Mouse (Mus musculus) layer of hippocampus, adult 11-12 months (tissue): ENCODE data around the gene Klf11.
"Not testable (repeated sequence)": the region's sequence is repeated elsewhere in the genome, so short reads cannot be mapped to it uniquely, and the experiment has no call there.

Source experiments
- DNase-seq: peaks from one replicate; pipeline ENCODE4 v3.0.0; 2022; ENCODE audit warnings: low spot score

Gene Klf11

DNA sequence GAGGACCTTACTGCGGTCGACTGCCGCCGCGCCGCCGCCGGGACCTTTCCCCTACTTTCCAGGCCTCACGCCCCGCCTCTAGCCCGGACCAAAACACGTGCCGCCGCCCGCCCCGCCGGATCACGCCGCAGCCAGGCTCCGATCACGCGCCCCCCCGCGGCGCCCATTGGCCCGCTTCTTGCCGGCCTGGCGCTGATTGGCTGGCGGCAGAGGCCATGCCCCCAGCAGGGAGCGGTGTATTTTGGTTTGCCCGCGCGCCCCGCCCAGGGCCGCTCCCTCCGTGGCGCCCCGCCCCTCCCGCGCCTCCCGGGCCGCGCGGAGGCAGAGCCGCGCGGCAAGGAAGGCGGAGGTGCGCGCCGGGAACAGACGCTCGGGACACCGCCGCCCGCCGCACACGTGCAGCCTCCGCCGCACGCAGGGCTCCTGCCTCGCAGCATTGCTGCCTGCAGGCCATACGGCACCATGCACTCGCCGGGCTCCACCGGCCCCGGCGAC, at the start of gene Klf11:
Gene Klf11 (plus strand): TSS at position 212 of the 495 bp plus-strand sequence.
- DNase-seq, result peak; percentile 97

DNA sequence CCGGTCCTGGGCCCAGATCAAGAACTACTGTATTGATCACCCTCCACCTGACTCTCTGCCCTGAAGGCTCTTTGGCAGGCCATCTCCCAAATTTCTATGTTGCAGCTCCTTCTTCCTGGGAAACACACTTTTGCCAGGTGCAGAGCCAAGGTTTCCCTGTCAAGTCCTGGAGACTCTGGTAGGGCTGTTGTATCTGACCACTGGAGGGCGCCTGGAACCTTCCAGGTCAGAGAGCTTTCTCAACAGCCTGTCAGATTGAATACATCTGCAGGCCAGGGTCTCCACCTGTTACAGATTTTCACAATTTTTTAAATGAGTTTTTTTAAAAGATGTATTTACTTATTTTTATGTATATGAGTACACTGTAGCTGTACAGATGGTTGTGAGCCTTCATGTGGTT, 47.8 kb upstream of the Klf11 start:
- DNase-seq, result peak; percentile 76

DNA sequence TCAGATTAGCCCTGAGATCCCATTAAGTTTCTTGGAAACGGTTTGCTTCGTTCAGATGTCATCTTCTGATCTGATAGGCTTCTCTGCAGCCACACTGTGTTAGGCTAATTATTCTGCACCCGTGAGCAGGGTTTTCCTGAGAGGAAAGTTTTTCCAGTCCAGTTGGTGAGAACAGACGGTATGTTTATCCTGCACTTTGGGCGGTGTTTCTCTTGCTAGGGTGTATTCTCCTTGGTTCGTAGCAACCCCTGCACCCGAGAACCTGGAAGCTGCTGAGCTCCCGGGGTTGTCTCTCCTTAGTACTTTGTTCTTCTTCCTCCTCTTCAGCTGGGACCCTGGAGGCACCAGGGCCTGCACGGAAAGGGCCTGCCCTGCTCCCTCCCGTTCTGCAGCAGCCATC, 44.9 kb upstream of the Klf11 start:
- DNase-seq, result no peak

DNA sequence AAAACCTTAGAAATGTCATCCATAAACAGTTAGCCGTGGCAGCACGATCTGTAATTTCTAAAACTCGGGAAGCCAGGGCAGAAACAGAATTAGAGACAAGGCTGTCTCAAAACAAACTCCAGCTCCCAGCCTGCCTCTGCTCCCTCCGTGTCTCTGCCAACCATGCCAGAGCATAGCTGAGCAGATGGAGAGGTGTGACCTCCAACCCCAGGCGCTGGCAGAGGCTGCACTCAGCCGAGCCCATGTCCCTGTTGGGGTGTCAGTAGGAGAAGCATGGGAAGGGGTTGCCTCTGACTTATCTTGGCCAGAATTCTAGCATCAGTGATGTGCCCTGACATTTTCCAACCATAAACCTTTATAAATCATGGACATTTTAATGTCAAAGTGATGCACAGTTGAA, 38.5 kb upstream of the Klf11 start:
- no peak for DNase-seq

DNA sequence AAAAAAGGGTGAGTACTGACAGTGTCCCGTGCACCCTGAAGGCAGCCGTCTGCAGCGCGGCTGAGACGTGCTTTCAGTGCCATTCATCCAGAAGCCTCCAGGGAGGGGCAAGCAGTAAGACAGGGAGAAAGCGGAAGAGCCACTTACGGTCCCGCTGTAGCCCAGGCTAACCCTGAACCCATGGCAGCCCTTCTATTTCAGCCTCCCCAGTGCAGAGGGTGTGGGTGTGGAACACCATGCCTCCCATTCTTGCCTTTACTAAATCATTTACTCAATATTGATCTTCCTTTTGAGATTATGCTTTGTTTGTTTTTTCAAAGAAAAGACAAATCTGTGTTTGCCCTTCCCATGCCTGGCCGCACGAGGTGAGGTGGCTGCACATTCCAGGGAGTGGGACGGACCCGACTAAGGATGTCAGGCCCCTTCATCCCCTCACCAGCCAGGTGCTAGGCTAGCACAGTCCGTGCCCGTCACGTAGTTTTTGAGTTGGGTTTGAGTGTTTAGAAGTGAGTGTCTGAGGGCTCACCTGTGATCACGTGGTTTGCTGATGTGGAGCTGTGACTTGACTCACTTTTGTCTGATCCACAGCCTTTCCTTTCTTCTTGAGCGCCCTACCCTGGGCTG, 36.5 kb upstream of the Klf11 start:
- no peak for DNase-seq

DNA sequence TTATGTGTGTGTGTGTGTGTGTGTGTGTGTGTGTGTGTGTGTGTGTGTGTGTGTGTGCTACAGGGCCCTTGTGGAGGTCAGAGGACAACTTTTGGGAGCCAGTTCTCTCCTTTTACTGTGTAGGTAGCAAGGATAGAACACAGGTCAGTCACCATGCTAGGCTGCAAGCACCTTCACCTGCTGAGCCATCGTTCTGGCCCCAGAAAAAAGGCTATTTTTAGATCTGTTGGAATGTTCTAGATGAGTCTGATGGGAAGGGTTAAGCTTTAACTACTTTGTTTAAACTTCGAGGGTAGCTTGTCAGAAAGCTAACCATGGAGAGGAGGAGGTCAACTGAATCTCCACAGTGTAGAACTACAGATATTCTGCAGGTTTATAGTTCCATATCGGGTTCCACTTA, 35.9 kb upstream of the Klf11 start:
- DNase-seq, result no peak

DNA sequence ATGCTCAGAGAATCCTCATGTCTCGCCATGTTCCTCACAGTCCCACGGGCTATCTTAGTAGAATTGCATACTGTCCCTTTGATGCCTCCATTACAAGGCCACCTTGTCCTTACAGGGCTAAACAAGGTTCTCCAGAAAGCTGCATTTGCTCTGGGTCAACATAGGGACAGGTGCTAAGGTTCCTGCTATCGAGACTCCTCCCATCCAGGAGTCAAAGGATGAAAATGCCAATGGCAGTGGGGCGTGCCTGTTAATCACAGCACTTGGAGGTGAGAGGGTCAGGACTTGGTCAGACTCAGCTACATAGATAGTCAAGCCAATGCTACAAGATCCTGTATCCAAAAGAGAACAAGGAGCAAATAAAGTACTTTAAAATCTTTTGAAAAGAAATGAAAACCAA, 31.6 kb upstream of the Klf11 start:
- no peak for DNase-seq

DNA sequence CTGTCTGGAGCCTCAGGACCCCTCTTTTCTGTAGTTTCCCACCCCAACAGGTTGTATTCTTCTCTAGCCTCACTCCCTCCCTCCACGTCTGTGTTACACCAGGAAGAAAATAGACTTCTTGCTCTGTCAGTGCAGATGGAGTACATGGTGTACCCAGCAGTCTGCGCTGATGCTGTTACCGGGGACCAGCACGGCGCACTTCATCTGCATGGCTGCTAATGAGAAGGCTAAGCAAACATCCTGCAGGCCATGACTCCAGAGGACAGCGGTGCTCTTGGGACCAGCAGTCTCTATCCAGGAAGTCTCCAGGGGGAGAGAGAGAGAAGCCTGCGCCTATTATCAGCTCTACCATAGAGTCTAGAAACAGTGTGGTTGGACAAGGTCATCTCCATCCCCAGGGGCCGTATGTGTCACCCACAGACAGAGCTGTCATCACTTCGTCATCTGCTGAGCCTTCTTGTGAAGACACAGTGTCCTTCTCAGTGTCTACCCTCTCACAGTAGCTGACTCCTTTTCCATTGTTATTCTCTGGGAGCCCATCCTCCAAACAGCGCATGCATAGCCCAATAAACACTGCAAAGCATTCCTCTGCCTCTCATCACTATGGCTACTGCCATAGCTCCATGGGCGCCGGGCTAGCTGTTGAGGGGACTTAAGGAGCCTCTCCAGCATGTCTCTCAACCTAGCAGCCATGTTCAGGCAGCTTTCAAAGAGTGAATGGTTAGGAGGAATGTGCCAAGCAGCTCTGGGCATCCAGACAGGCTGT, 27.4 kb upstream of the Klf11 start:
- DNase-seq, result no peak

DNA sequence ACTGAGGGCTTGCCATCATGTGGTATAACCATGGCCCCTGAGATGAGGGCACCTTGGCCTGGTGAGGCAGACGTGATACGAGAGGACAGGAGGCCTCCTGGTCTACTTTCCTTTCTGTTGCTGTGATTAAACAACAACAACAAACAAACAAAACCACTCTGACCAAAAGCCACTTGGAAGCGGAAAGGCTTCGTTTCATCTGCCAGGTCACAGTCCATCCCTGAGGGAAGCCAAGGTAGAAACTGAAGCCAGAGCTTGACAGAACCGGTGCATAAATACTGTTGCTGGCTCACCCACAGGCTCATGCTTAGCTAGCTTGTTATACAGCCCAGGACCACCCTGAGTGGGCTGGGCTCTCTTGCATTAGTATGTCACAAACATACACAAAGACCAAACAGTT, 24.7 kb upstream of the Klf11 start:
- no peak for DNase-seq

DNA sequence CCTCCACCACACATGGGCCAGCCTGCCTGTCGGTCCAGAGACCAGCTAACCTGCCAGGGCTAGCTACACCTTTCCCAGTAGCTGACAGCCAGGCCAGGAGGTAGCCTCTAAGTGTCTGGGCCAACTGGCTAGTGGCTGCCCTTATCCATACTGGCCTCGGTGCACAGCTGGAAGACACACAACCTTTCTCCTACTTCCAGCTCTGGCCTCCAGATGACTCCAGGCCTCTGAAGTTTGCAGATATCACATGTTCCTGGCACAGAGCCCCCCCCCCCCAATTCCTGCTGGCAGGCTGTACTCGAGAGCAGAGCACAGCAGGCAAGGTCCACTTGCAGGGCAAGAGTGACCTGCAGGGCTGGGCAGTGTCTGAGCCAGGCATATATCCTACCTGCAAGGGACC, 23.9 kb upstream of the Klf11 start:
- no peak for DNase-seq

DNA sequence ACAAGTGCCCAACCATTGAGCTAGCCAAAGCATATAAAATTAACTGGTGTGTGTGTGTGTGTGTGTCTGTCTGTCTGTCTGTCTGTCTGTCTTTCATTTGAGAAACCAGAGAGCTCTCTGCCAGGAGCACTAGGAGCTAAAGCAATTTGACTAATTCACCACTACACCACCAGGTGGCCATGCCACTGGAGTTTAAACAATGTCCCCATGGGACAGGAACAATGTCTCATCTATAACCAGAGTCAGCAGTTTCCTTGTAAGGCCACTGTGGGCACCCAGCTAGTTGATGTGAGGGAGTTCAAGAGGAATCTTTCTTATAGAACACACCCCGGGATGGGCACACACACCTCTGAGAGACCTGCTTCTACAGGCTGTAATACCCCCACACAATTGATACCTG, 20.9 kb upstream of the Klf11 start:
- no peak for DNase-seq

DNA sequence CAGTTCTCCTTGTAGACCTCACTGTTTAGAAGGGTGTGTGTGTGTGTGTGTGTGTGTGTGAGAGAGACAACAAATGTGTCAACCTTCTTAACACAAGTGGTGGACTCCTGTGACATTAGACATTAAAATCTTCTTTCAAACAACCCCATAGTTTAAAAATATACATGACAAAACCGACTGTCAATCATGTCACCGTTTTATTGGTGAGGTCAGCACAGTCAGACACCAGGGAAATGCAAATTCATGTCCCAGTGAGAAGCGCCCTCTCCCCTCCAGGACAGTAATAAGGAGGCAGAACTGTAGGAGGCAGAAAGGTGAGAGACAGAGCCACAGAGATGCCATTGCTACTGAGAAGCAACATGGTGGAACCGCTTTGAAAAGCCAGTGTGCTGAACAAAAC, 18.7 kb upstream of the Klf11 start:
- DNase-seq, result no peak

DNA sequence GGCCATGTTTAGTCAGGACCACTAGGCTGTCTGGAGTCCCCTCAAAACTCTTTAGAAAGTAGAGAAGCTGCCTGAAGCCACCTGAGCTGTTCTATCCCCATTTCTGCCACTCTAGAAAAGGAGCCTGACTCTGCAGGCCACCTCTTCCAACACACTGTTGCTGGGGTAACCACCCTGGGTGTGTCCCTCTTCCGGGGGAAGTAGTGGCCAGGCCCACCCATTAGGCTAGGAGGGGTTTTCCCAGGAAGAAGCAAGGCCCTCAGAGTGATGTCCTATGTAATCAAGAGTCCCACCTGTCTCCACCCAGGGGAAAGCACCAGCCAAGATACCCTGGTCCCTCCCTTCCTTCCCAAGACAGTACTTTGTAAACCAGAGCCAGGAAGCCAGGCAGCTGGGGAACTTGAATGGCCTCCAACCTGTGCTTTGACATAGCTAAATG, 17.3 kb upstream of the Klf11 start:
- no peak for DNase-seq

DNA sequence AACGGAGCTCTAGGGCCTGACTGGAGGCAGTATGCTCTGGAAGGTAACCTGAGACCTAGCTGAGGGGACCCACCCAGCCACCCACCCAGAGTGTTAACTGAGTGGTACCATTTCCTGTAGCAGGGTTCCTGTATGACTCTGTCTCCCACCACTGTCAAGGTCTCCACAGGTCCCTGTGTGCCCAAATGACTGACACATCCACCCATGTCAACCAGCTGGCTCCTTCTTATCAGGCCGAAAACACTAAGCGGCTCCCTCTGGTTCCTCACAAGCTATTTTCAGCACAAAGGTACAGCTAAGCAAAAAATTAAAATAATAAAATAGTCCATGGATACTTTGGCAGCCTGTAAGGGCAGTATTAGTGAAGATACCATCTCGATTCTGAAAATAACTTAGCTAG, 16.9 kb upstream of the Klf11 start:
- DNase-seq, result no peak

DNA sequence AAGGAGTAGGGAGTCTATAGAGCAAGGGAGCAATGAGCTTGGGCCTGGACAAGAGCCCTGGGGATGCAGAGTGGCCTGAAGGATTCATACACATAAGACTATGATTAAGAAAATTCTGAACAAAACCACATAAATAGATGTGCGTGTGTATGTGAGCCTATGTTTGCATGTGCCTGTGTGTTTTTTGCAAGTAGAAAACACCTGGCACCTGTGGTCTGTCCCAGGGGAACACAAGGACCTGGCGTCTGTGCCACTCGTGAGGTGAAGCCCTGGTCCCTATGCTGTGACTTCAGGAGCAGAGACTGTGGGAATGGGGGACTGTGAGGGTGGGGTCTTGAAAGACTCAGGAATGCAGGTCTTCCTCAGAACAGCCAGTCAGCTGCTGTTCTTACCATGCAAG, 16.4 kb upstream of the Klf11 start:
- no peak for DNase-seq

DNA sequence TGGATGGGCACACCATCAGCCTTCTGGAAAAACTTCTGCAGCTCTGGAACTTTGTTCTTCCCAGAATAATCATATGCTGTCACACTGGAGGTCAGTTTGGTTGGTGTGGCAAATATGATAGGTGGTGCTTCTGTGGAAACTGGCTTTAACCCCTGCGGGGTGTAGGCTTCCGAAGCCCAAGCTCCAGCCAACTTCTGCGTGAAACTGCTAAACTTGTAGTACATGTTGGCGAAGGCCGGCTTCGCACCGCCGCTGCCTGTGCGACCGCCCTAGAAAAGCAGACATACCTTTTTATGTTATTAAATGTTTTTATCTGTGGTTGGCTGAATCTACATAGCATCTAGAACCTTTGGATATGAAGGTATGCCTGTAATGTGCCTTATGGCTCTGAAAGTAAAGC, 12.3 kb upstream of the Klf11 start:
- not testable (repeated sequence) for DNase-seq

DNA sequence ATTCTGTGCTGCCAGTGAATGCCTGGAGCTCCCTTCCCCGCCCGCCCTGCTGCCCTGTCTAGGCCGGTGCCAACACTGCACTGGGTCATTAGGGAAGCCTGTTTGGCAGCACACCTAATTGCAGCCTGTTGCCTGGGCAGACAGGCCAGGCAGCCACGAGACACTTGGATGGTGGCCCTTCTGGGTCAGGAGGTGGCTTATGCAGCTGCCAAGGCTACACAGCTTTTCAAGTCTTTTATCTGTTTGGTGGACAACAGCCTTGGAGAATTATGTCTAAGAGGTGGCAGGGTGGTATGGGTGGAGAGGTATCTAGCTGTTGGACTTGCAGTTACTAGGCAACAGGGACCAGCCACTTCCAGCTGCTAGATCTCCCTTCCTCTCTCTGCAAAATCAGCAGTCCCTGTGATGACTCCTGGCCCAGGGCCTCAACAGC, 8.7 kb upstream of the Klf11 start:
- peak; percentile 61 for DNase-seq

DNA sequence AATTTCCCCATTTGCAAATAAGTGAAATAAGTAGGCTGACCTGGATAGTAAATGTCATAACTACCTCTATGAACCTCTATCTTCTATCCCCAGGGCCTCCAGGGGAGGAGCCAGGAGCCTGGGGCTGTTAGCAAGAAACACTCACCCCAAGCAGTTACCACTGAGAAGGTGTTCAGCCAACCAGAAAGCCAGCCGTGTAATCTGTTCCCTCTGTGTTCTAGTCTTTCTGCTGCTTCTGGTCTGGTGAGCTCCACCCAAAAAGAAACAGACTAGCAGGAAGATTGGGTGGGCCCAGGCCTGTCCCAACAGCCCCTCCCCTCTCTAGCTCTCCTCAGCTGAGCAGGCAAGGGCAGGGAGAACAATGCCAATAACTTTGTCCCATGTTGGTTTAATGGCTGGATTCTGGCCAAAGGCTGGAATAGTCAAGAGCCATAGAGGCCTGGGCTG, 6.9 kb upstream of the Klf11 start:
- DNase-seq, result no peak

DNA sequence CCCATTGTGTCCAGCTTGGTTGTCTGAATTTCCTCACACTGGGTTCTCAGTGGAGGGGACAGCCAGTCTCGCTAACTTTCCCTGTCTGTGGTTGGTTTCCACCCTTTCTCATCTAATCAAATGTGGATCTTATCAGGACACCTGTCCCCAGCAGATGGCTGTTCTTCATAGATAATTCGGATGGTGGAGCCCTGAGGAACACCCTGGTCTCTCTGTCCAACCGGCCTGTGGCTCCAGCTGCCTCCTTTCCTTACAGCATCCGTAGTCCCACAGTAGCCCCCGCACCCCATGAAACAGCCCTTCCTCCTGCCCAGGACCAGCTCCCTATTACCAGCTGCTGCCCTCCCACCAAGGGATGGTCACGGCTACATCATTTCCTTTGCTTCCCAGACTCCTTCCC, 5.2 kb upstream of the Klf11 start:
- DNase-seq, result no peak

DNA sequence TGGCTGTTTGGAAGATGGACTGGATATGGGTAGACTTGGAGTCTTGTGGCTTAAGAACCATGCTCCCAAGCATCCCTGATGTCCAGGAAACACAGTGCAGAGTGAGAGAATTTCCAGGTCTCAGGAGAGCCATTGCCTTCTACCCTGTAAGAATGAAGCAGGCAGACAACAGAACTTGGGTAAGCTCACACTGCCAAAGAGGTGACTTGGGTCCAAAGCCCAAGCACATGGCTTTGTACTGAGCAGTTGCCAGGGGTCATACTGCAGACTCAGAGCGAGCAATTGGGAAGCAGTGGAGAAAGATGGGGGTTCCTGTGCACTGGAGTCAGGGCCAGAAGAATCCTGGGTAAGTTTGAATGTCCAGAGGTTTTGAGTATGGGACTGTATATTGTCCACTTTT, 3.0 kb upstream of the Klf11 start:
- no peak for DNase-seq

DNA sequence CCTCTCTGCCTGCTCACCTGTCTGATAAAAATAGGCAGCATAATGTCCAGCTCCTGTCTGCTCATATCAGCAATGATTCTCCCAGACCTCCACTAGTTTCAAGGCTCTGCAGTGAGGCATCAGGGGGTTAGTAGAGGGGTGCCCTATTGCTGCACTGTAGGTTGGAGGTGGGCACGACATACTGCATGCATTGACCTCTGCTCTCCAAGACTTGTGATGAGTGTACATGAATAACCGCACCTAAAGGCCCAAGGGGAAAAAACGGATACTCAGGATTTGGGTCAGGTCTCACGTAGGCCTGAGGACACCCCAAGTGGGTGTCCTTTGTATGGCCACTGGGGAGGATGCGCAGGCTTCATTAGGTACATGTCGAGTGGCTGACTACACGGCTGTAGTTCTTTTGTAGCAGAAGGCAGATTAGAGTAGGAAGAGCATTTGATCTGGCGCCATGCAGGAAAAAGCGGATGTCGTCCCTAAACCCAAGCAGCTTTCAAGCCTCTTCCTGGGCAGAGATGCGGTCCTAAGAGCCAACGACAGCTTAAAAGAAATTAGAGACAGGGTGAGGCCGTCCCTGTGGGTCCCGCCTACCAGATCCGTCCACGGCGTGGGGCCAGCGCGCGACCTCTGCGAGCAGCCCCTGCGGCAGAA, 535 bp upstream of the Klf11 start:
- DNase-seq, result no peak

DNA sequence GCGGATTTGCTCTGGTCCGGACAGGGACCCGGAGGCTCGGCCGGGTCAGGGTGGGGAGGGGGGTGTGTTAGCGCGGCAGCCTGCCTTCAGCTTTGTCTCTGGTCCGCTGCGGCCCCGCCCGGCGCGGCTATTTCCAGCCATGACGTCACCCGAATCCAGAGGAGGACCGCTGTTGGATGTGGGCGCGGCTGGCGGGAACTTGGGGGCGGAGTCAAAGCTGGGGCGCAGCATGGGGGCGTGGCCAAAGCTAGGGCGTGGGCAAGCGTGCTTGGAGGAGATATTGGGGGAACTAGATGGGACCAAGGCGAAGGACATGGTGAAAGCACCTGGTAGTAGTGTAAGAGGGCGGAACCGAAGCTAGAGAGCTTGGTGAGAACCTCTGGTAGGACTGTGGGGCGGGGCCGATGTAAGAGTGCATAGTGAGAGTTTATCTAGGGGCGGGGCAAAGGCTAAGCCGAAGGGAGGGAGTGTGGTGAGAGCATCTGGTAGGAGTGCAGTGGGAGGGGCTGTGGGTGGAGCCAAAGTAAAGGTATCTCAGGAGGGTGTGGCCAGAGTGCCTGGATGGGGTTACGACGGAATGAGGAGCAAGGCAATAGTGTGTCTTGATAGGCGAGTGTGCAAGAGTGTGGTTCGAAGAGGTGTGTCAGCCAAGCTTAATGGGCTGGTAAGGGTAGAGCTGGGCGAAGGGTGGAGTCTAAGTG, 718 bp downstream of the Klf11 start:
- DNase-seq, result peak; percentile 96
